Mouse (Mus musculus) testis, adult 2 months (tissue): ENCODE measurements around the gene Trank1. TPM values are rescaled to one million over a fixed set of nuclear protein-coding genes. Genes with fewer than 3 reads are reported as not detected.

Experiments
- H3K27ac ChIP-seq: fragments of 200-500 bp; 2 replicates; pipeline ENCODE4 v1.5.1; 2012; ENCODE audit warnings: low read depth, low read length; ENCODE audit not compliant: control insufficient read depth, insufficient read depth
- H3K27me3 ChIP-seq: fragments of 200-500 bp; 2 replicates; pipeline ENCODE4 v1.6.1; 2012; ENCODE audit warnings: mild to moderate bottlenecking, low read length, moderate library complexity; ENCODE audit not compliant: control insufficient read depth, insufficient read depth
- H3K36me3 ChIP-seq: fragments of 200-500 bp; 2 replicates; pipeline ENCODE4 v1.6.1; 2012; ENCODE audit warnings: mild to moderate bottlenecking, low read length; ENCODE audit not compliant: control insufficient read depth, insufficient read depth
- H3K4me1 ChIP-seq: fragments of 200-500 bp; 2 replicates; pipeline ENCODE4 v1.6.1; 2012; ENCODE audit warnings: low read length; ENCODE audit not compliant: control insufficient read depth, insufficient read depth
- H3K4me3 ChIP-seq: fragments of 200-500 bp; 2 replicates; pipeline ENCODE4 v1.5.1; 2012; ENCODE audit warnings: low read depth, mild to moderate bottlenecking, low read length, moderate library complexity, mixed read lengths; ENCODE audit not compliant: control insufficient read depth
- CTCF ChIP-seq: fragments of 200-500 bp; IDR thresholded peaks from 2 replicates; pipeline ENCODE4 v1.5.1; 2012; ENCODE audit warnings: low read depth, mild to moderate bottlenecking, inconsistent platforms, low read length, moderate library complexity; ENCODE audit not compliant: control insufficient read depth, insufficient read depth, insufficient replicate concordance
- POLR2A ChIP-seq: fragments of 200-500 bp; IDR thresholded peaks from 2 replicates; pipeline ENCODE4 v1.6.1; 2012; ENCODE audit warnings: low read depth, mild to moderate bottlenecking, inconsistent platforms, low read length, moderate library complexity; ENCODE audit not compliant: control insufficient read depth
- polyA plus RNA-seq: library from polyadenylated mRNA; depleted of rRNA; stranded (reverse); fragments of >200 nt; gene quantifications from 2 replicates; pipeline ENCODE4 v1.2.3, GENCODE M21; 2012

The Trank1 gene
- polyA plus RNA-seq, 1 experiment, result 25.0 TPM

DNA sequence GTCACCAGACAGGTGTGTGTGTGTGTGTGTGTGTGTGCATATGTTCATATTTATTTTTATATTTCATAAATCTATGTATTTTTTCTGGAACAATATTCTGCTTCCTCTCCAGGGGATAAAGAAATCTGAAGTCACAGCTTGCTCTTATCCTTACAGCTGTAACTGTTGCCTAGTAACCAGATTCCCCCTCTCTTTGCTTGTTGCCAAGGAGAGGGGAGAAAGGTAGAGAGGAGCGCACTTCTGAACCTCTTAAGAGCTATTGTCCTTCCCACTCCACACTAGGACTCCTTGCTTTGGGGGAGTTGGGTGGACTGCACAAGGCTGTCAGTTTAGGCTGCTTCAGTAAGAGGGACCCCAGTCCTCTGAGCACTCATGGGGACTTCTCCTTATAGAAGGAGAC is 40.1 kb downstream of the Trank1 start:
- no peak overlapping the region for H3K27ac ChIP-seq
- H3K36me3 ChIP-seq, result no peaks in the 10 kb centered on the region; the same call in 1 of the 2 replicates
- no peaks in the 10 kb centered on the region for H3K4me1 ChIP-seq
- TF ChIP-seq POLR2A (no peak), CTCF (no peak)
- H3K27me3 ChIP-seq, result no peaks in the 10 kb centered on the region
- H3K4me3 ChIP-seq, result no peak overlapping the region

DNA sequence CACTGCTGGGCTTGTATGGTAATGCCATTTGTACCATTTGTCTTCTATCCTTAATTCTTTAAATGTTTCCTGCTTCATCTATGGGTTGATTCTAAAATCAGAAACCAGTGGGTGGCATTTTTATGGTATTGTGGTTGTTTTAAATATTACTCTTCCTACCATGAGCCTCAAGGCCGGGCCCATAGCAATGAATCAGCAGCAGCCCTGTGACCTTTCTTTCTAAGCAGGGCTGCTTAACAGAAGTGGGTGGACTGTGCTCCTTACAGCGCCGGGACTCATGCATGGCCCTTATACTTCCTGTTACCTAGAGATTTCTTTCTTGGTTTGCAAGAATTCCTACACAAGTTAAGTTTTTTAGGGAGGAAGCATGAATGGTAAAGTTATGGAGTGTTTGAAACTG is 41.1 kb downstream of the Trank1 start:
- Histone ChIP-seq H3K36me3 (no peaks in the 10 kb centered on the region; the same call in 1 of the 2 replicates), H3K27ac (no peak overlapping the region), H3K4me3 (no peak overlapping the region), H3K4me1 (no peaks in the 10 kb centered on the region), H3K27me3 (no peaks in the 10 kb centered on the region)
- no peak for TF ChIP-seq POLR2A
- TF ChIP-seq CTCF, result no peak

DNA sequence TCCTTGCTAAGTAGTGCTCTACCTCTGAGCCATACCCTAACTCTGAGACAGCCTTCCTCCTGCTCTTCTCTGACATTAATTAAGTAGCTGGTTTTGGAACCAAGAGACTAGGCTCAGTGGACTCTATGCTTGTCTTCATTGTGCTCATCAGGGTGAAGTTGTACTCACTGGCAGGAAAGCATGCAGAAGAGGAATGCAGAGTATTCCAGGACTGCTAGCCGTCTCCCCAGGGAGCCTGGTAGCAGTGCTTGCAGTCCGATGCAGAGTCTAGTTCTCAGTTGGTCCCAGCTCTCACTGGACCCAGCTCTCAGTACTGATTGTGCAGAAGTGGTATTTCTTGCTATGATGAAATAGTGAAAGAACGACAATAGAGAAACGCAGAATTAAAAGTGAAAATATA is 43.5 kb downstream of the Trank1 start:
- Histone ChIP-seq H3K27ac (no peak overlapping the region), H3K27me3 (no peaks in the 10 kb centered on the region), H3K4me1 (no peaks in the 10 kb centered on the region), H3K36me3 (no peaks in the 10 kb centered on the region), H3K4me3 (no peak overlapping the region)
- no peak for TF ChIP-seq POLR2A
- TF ChIP-seq CTCF, result no peak

DNA sequence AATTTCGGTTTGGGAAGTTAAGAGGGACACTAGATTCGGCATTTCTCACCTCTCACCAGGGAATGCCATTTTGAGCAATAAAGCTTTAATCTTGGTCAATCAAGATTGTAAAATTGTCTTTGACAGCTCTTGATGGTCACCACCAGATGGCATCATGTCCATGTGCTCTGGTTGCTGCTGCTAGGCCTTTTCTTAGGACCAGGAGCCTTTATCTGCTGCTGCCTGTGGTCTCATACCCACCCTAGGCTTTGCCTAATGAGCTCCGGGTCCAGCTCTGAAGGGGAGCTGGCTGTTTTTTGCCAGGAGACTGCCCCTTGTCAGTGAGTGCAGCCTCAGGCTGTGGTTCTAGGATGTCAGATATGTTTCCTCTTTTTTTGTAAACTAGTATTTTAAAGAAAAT is 44.8 kb downstream of the Trank1 start:
- H3K4me3 ChIP-seq, result no peak overlapping the region
- no peaks in the 10 kb centered on the region for H3K4me1 ChIP-seq
- no peaks in the 10 kb centered on the region for H3K27me3 ChIP-seq
- H3K36me3 ChIP-seq, result no peaks in the 10 kb centered on the region
- H3K27ac ChIP-seq, result no peak overlapping the region
- TF ChIP-seq POLR2A (no peak), CTCF (no peak)

DNA sequence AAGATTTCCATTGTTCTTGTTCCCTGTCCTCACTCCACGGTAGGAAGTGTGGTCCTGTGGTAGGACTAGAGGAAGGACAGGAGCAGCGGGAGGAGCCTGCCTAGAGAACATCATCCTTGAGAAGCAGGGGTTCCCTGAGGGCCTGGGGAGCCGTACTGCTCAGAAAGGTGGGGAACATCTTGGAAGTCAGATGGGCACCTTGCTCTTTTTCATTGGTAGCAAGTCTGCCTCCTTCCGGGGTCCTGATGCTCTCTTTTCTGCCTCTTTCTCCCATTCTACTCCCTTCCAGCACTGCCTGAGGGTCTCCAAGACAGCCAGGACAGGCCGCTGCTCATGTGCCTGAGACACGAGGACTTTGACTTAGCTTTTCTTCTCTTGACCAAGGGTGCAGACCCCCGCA is 52.1 kb downstream of the Trank1 start:
- no peaks in the 10 kb centered on the region for H3K4me1 ChIP-seq
- TF ChIP-seq POLR2A, result no peak
- TF ChIP-seq CTCF, result no peak
- no peaks in the 10 kb centered on the region for H3K27me3 ChIP-seq
- H3K27ac ChIP-seq, result no peak overlapping the region
- no peaks in the 10 kb centered on the region; the same call in 1 of the 2 replicates for H3K36me3 ChIP-seq
- no peak overlapping the region for H3K4me3 ChIP-seq

DNA sequence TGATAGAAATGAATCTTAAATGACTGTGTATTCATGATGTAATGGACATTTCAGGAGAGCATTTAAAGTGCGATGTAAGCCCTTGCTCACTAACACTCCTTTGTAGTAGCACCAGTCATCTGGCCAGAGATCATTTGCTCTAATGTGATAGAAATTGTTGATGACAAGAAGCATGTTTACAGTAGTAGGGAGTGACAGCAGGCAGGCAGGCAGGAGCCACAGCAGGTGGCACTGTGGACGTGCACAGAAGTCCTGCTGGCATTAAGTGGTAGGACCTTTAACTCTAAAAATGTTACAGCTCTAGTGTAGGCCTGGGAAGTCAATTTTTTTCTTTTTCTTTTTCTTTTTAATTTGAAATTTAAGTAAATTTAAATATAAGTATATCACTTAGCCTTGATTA is 56.2 kb downstream of the Trank1 start:
- H3K27ac ChIP-seq, result no peak overlapping the region
- H3K4me3 ChIP-seq, result no peak overlapping the region
- TF ChIP-seq CTCF (no peak), POLR2A (no peak)
- no peaks in the 10 kb centered on the region for H3K4me1 ChIP-seq
- no peaks in the 10 kb centered on the region; the same call in 1 of the 2 replicates for H3K36me3 ChIP-seq
- H3K27me3 ChIP-seq, result no peaks in the 10 kb centered on the region

DNA sequence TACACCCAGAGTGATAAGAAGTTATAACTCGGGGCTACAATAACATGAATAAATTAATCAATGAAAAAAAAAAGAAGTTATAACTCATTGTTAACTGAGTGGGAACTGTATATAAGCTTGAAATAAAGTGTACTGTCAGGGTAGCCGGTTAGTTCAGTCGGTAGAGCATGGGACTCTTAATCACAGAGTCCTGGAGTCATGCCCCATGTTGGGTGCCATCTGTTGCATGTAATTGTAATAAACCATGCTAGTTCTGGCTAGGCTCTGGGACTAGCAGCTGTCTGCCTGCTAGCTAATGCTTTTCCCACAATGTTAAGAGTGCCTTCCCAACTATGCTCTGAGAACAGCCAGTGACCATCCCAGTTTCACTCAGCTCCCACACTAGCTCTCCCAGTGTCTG is 60.5 kb downstream of the Trank1 start:
- H3K27me3 ChIP-seq, result no peaks in the 10 kb centered on the region
- H3K4me1 ChIP-seq, result no peaks in the 10 kb centered on the region
- TF ChIP-seq CTCF (no peak), POLR2A (no peak)
- no peak overlapping the region for H3K4me3 ChIP-seq
- no peak overlapping the region for H3K27ac ChIP-seq
- no peaks in the 10 kb centered on the region for H3K36me3 ChIP-seq

DNA sequence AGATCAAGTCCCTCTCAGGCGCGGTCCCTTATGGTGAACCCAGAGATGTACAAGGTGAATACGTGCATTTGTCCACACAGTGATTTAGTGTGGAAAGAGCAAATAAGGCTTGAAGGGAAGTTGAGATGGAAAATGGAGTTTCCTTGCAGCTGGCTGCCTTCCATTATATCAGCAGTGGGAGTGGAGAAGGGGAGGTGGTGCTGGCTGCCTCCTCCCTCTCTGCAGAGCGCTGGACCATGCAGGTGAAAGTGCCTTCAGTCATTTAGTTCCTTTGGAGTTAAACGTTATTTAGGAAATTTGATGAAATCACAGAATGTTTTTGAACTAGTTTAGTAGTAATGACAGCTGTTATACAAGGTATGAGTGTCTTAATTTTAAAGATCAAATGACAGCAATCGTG is 66.3 kb downstream of the Trank1 start:
- no peaks in the 10 kb centered on the region for H3K27me3 ChIP-seq
- TF ChIP-seq POLR2A (no peak), CTCF (no peak)
- peaks cover 2% of the 10 kb centered on the region for H3K36me3 ChIP-seq
- H3K4me3 ChIP-seq, result no peak overlapping the region
- H3K4me1 ChIP-seq, result no peaks in the 10 kb centered on the region
- no peak overlapping the region for H3K27ac ChIP-seq
